ENCODE assay signal across 1 mouse cellular context in the genomic region with DNA sequence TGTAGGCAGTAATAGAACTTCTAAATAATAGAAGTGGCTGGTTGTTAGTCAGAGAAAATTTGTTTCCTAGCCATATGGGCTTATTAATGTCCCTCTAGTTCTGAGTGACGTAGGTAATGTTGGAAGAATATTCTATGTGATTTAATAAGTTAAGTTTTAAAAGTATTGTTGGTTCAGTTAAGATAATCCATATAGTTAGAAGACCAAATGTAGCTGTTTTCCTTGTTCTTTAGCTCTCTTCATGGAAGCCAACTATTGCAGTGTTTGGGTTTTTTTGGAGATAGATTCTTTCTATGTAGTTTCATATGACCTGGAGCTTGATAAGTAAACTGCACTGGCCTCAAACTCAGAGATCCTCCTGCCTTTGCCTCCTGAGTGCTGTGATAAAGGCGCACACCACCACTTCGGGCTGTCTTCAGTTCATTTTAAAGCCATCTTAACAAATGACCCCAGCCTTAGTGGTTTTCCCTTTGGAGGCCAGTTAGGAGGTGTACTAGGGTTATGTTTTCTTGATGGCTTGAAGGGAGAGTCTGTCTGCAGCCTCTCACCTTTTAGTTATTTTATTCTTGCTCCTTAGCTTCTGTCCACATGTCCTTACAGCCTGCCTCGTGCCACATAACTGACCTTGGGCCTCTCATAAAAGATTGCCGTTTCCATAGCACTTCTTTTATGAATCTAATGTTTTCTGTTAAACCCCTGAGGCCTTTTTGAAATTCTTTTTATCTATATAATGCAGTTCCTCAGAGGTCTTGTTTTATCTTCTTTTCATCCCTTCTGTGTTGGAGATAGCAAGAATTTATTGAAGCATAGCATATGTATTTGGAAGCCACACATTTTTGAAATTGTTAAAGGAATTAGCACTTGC.
TF ChIP-seq lines count a peak whose summit lies in the region.

No protein-coding gene starts in this region.

TF ChIP-seq in MEL, 35 proteins besides CTCF, POLR2A, EP300 and RAD21 (continued from another document):
- peak; percentile 93 for TF ChIP-seq SIN3A (IDR thresholded peaks at IDR 0.05; ENCODE audit: low read length)
- 0 out of 2 replicates have a peak, but pooled peaks have one; percentile 18 for TF ChIP-seq CHD2 (IDR thresholded peaks at IDR 0.05; ENCODE audit: low read length)
- TF ChIP-seq TCF12 (IDR thresholded peaks at IDR 0.05; ENCODE audit: low read depth, low read length), result peak; percentile 99
- TF ChIP-seq RCOR1 (IDR thresholded peaks at IDR 0.05; ENCODE audit: low read depth, low read length), result peak; percentile 97
- TF ChIP-seq GATA1 (IDR thresholded peaks at IDR 0.05; ENCODE audit: low read depth, low read length), result peak; percentile 100
- no peak; a peak in 1 of 4 replicates for TF ChIP-seq USF2 (IDR thresholded peaks at IDR 0.05; ENCODE audit: borderline replicate concordance in 1 of 2, insufficient read depth in 1 of 2, low read depth in 1 of 2, low read length in 2 of 2)
- 0 out of 2 replicates have a peak, but pooled peaks have one; percentile 2 for TF ChIP-seq SMC3 (IDR thresholded peaks at IDR 0.05; ENCODE audit: low read depth, low read length)
- TF ChIP-seq UBTF (IDR thresholded peaks at IDR 0.05; ENCODE audit: borderline replicate concordance, insufficient read depth, low read depth, low read length), result no peak
- TF ChIP-seq ZNF384 (IDR thresholded peaks at IDR 0.05; ENCODE audit: low read depth, low read length), result peak; percentile 66; the same call in 1 of the 2 replicates
- no peak for TF ChIP-seq POLR2AphosphoS5 (IDR thresholded peaks at IDR 0.05; ENCODE audit: borderline replicate concordance, low read depth, low read length)
- TF ChIP-seq CHD1 (IDR thresholded peaks at IDR 0.05; ENCODE audit: low read depth, low read length), result peak; percentile 92; the same call in 1 of the 2 replicates
- peak; percentile 95 for TF ChIP-seq ETS1 (IDR thresholded peaks at IDR 0.05; ENCODE audit: low read depth, low read length)
- no peak for TF ChIP-seq E2F4 (IDR thresholded peaks at IDR 0.05; ENCODE audit: borderline replicate concordance, low read depth, low read length)
- 0 out of 2 replicates have a peak, but pooled peaks have one; percentile 12 for TF ChIP-seq GABPA (IDR thresholded peaks at IDR 0.05; ENCODE audit: low read depth, low read length)
- no peak for TF ChIP-seq HCFC1 (IDR thresholded peaks at IDR 0.05; ENCODE audit: low read depth, low read length)
- no peak for TF ChIP-seq ZC3H11A (IDR thresholded peaks at IDR 0.05; ENCODE audit: low read depth, low read length)
- no peak; the same call in 1 of the 2 replicates for TF ChIP-seq USF1 (IDR thresholded peaks at IDR 0.05; ENCODE audit: low read depth, low read length)
- TF ChIP-seq ZMIZ1 (IDR thresholded peaks at IDR 0.05; ENCODE audit: low read depth, low read length), result peak; percentile 70
- no peak for TF ChIP-seq NRF1 (IDR thresholded peaks at IDR 0.05; ENCODE audit: insufficient read depth, low read depth, low read length, poor library complexity, severe bottlenecking)
- TF ChIP-seq MAFK (IDR thresholded peaks at IDR 0.05; ENCODE audit: borderline replicate concordance, low read depth, low read length), result peak; percentile 59; the same call in 1 of the 2 replicates
- peak; percentile 82 for TF ChIP-seq MYB (IDR thresholded peaks at IDR 0.05; ENCODE audit: low read depth, low read length)
